Mouse (Mus musculus) midbrain, embryonic 14.5 days (tissue): Measurements from ENCODE around the gene Mdk. TPM values are rescaled to one million over a fixed set of nuclear protein-coding genes. Genes with fewer than 3 reads are reported as not detected.

ENCODE experiments used
- ATAC-seq: fragments of 200-750 bp; cut with Nextera tagmentation; 2 replicates; pipeline ENCODE4 v1.8.0; 2017; ENCODE audit warnings: moderate number of reproducible peaks, moderate library complexity; ENCODE audit not compliant: low FRiP score, low TSS enrichment
- DNase-seq: peaks from one replicate; pipeline ENCODE4 v3.0.0-alpha.2; 2015
- H3K27ac ChIP-seq: fragments of 300-500 bp; sonication (generic); replicated peaks from 2 replicates; pipeline ENCODE4 v1.5.1; 2014; ENCODE audit warnings: mild to moderate bottlenecking, low read depth, low read length, moderate library complexity
- H3K27me3 ChIP-seq: fragments of 300-500 bp; sonication (generic); 2 replicates; pipeline ENCODE4 v1.6.1; 2014; ENCODE audit warnings: low read length, control low read depth, mixed read lengths; ENCODE audit not compliant: control insufficient read depth, insufficient read depth
- H3K36me3 ChIP-seq: fragments of 300-500 bp; sonication (generic); 2 replicates; pipeline ENCODE4 v1.6.1; 2014; ENCODE audit warnings: low read length, control low read depth; ENCODE audit not compliant: control insufficient read depth, insufficient read depth
- H3K4me1 ChIP-seq: fragments of 300-500 bp; sonication (generic); 2 replicates; pipeline ENCODE4 v1.6.1; 2014; ENCODE audit warnings: mild to moderate bottlenecking, antibody characterized with exemption, low read length, control low read depth; ENCODE audit not compliant: control insufficient read depth, insufficient read depth
- H3K4me2 ChIP-seq: fragments of 300-500 bp; sonication (generic); 2 replicates; pipeline ENCODE4 v1.6.1; 2014; ENCODE audit warnings: mild to moderate bottlenecking, low read length, moderate library complexity
- H3K4me3 ChIP-seq: fragments of 300-500 bp; sonication (generic); replicated peaks from 2 replicates; pipeline ENCODE4 v1.5.1; 2014; ENCODE audit warnings: low read depth, low read length
- H3K9ac ChIP-seq: fragments of 300-500 bp; sonication (generic); replicated peaks from 2 replicates; pipeline ENCODE4 v1.6.1; 2014; ENCODE audit warnings: mild to moderate bottlenecking, low read length, moderate library complexity
- H3K9me3 ChIP-seq: fragments of 300-500 bp; sonication (generic); 2 replicates; pipeline ENCODE4 v1.6.1; 2016; ENCODE audit warnings: low read length, control low read depth, mixed read lengths; ENCODE audit not compliant: control insufficient read depth
- WGBS: fragments of 180-500 bp; shearing (Covaris S2); extraction: QIAGEN DNeasy Blood & Tissue Kit; methylation state at CpG from one replicate; pipeline ENCODE4 v1.1.7; 2014; 5-methylcytosine and 5-hydroxymethylcytosine counted together
- polyA plus RNA-seq: library from polyadenylated mRNA; unstranded; fragments of >200 nt; fragmentation: Nextera tagmentation; extraction: Ambion mirVana; gene quantifications from 2 replicates; pipeline ENCODE4 v1.2.1, GENCODE M21; 2014

Gene Mdk
- polyA plus RNA-seq, 1 experiment from 2014 or later = 196 TPM

DNA sequence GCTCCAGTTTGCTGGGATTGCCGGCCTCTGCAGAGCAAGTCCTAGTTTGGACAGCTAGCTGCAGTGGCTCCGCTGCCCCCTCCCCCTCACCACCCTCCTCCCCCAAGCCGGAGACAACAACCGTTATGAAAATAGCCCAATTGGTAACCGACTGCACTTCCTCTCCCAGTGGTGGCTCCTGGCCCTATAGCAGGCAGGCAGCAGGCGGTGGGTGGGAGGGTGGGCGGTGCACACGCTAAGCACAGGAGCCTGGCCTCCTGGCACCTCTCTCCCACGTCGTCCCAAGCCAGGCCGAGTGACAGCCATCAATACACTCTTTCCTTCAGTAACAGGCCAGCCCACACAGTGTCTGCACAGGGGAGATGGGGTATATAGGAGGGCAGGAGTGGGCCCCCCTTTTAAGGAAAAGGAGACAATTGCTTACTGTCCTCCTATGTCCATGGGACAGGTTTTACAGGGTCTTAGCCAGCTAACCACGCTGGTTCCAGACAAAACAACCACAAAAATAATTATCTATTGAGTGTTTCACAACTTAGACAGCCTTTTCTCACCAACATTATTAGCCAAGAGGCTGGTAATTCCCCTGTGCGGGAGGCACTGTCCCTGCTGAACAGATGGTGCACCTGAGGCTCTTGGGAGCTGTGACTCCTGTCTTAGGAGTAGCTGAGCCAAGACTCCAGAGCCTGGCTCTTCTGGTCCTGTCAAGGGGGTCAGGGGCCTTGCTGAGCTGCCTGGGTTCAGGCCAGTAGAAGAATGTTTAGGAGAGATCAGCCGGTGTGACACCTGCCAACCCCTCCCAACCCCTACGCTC is 18.4 kb upstream of the Mdk start:
- 23% methylated on average over 15 of the region's 15 CpGs for WGBS
- DNase-seq (peak; percentile 45), ATAC-seq (no peak; the same call in 1 of the 2 replicates)
- Histone ChIP-seq H3K4me2 (peak overlapping the region; percentile 21), H3K4me3 (no peak overlapping the region), H3K36me3 (no peaks in the 10 kb centered on the region), H3K9ac (peak overlapping the region; percentile 26; the same call in 1 of the 2 replicates), H3K9me3 (no peaks in the 10 kb centered on the region), H3K27me3 (no peaks in the 10 kb centered on the region), H3K4me1 (peaks cover 35% of the 10 kb centered on the region), H3K27ac (peak overlapping the region; percentile 45)

- Histone ChIP-seq H3K4me1 (peaks cover 35% of the 10 kb centered on the region), H3K4me2 (peak overlapping the region; percentile 21), H3K9me3 (no peaks in the 10 kb centered on the region), H3K27me3 (no peaks in the 10 kb centered on the region), H3K27ac (peak overlapping the region; percentile 45), H3K9ac (peak overlapping the region; percentile 26; the same call in 1 of the 2 replicates), H3K4me3 (no peak overlapping the region), H3K36me3 (no peaks in the 10 kb centered on the region)
- ATAC-seq (peak; percentile 32), DNase-seq (peak; percentile 56)
- WGBS = 70% methylated on average over 17 of the region's 17 CpGs
Measured at GRCm38 (mm10) chr2:91949411-91950274, 17.5 kb upstream of the Mdk start.

- H3K4me3 ChIP-seq = no peak overlapping the region
- no peaks in the 10 kb centered on the region for H3K36me3 ChIP-seq
- ATAC-seq (no peak), DNase-seq (no peak)
- H3K27ac ChIP-seq = no peak overlapping the region
- no peaks in the 10 kb centered on the region for H3K9me3 ChIP-seq
- H3K4me1 ChIP-seq = peaks cover 35% of the 10 kb centered on the region
- no peak overlapping the region for H3K4me2 ChIP-seq
- H3K9ac ChIP-seq = no peak overlapping the region
- 66% methylated on average over 3 of the region's 3 CpGs for WGBS
- H3K27me3 ChIP-seq = no peaks in the 10 kb centered on the region
Measured at GRCm38 (mm10) chr2:91948792-91949241, 16.7 kb upstream of the Mdk start.

DNA sequence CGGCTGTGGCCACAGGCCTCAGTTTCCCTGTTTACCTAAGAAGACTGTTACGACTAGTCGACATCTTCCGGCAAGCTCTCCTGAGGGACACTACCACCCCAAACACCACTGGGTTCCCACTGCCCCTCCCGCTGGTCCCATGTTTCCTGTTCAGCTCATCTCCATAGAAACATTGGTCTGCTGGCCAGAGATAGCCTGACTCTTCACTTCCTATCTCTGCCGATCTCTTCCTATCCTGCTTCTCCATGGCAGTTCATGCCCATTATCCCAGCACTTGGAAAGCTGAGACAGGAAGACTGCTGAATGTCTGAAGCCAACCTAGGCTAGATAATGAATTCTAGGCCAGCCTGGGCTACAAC is 16.0 kb upstream of the Mdk start:
- no peak overlapping the region for H3K4me2 ChIP-seq
- no peaks in the 10 kb centered on the region for H3K27me3 ChIP-seq
- H3K4me1 ChIP-seq = peaks cover 35% of the 10 kb centered on the region
- no peaks in the 10 kb centered on the region for H3K9me3 ChIP-seq
- H3K36me3 ChIP-seq = no peaks in the 10 kb centered on the region
- H3K9ac ChIP-seq = no peak overlapping the region
- ATAC-seq (no peak), DNase-seq (no peak)
- peak overlapping the region; percentile 26; the same call in 1 of the 2 replicates for H3K27ac ChIP-seq
- WGBS = 85% methylated on average over 6 of the region's 6 CpGs
- no peak overlapping the region for H3K4me3 ChIP-seq

DNA sequence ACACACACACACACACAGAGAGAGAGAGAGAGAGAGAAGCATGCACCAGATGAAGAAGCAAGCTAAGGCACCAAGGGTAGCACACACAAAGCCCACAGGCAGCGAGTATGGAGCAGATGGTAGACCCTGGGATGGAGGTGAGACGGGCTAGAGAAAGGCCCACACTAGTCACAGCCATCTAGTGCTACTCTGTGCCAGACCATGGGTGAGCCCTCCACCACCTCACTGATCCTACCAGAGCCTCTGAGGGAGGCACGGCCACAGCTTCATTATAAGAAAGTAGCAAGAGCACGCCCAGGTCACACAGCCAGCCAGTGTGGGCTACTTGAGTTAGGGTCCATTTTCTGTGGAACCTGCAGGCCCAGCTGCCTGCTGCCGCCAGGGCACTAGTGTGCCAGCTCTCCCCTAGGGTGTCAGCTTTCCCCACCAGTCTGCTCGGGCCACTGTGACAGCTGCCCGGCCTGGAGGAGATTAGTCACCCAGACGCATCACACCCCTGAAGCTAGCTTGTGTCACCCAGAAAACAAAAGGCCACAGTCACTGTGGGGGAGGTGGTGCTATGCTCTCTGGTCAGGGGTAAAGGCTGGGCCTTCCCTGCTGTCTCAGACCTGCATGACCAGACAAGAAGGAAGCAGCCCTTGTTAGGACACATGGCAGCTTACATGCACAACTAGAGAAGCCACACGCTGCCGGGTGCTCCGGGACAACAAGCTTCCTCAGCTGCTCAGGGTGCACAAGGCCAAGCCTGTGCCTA is 15.5 kb upstream of the Mdk start:
- Histone ChIP-seq H3K27ac (peak overlapping the region; percentile 26; the same call in 1 of the 2 replicates), H3K36me3 (no peaks in the 10 kb centered on the region), H3K9me3 (no peaks in the 10 kb centered on the region), H3K27me3 (no peaks in the 10 kb centered on the region), H3K9ac (no peak overlapping the region), H3K4me3 (no peak overlapping the region), H3K4me1 (peaks cover 35% of the 10 kb centered on the region), H3K4me2 (no peak overlapping the region)
- no peak for DNase-seq
- 48% methylated on average over 11 of the region's 11 CpGs for WGBS
- no peak for ATAC-seq

- no peak for ATAC-seq
- Histone ChIP-seq H3K9me3 (no peaks in the 10 kb centered on the region), H3K4me1 (peaks cover 35% of the 10 kb centered on the region), H3K27me3 (no peaks in the 10 kb centered on the region), H3K4me3 (no peak overlapping the region), H3K9ac (no peak overlapping the region), H3K4me2 (no peak overlapping the region), H3K27ac (no peak overlapping the region), H3K36me3 (no peaks in the 10 kb centered on the region)
- no peak for DNase-seq
- WGBS = 74% methylated on average over 6 of the region's 6 CpGs
Measured at GRCm38 (mm10) chr2:91946836-91947235, 14.7 kb upstream of the Mdk start.

DNA sequence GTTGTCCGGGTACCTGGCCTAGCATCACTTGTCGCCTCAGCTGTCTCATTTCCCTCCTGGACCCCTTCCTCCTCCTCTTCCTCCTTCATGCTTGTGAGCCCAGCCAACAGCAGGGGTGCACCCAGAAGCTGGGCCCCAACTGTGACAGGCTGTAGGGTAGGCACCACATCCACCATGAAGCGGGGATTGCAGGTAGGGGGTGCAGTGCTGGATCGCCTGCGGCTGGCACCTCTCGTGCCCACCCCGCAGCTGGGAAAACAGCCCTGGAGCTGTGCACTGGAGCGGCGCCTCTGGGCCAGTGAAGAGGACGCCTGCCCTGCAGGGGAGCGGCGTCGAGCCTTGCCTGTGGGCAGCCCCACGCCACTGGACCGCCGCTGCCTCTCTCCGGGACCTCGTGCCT is 13.4 kb upstream of the Mdk start, which contains the start of gene Gm9821:
Gm9821 (plus strand) TSS at position 221 of the 400 bp plus-strand sequence.
- Histone ChIP-seq H3K27me3 (no peaks in the 10 kb centered on the region), H3K27ac (no peak within 1 kb of the TSS), H3K4me3 (no peak within 1 kb of the TSS), H3K9ac (no peak within 1 kb of the TSS), H3K36me3 (0 out of 2 replicates have a peak, but pooled peaks cover 3% of the 10 kb centered on the region), H3K4me1 (peaks cover 32% of the 10 kb centered on the region), H3K9me3 (no peaks in the 10 kb centered on the region), H3K4me2 (no peak within 1 kb of the TSS)
- DNase-seq (no peak), ATAC-seq (no peak)
- 75% methylated on average over 18 of the region's 18 CpGs for WGBS
